Mouse (Mus musculus): ENCODE measurements around the gene 4933406M09Rik.

The 4933406M09Rik gene

DNA sequence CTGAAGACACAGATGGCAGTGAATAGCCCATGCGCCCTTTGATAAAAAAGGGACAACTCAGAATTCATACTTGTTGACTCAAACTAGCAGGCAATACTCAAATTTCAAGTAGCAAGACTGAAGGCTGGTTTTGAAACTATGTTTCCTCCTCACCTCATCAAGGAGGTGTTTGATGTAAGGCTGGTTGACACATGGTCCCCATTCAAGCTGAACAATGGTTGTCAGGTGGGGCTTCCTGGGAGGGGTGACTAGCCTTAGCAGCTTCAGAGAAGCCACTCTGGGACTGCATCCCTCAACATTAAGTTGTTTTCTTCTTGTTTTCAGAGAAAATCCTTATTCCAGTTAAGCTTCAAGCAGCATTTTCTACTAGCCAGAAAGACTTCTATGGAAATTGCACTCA, at the start of gene 4933406M09Rik:
Gene 4933406M09Rik, plus strand, starts transcription at position 275 of the 400 bp plus-strand sequence.
- DNase-seq = no peak

GRCm38 (mm10) chr1:134336958-134337710, 48.6 kb upstream of the 4933406M09Rik start:
- DNase-seq = no peak

GRCm38 (mm10) chr1:134339162-134339561, 46.6 kb upstream of the 4933406M09Rik start:
- no peak for DNase-seq

DNA sequence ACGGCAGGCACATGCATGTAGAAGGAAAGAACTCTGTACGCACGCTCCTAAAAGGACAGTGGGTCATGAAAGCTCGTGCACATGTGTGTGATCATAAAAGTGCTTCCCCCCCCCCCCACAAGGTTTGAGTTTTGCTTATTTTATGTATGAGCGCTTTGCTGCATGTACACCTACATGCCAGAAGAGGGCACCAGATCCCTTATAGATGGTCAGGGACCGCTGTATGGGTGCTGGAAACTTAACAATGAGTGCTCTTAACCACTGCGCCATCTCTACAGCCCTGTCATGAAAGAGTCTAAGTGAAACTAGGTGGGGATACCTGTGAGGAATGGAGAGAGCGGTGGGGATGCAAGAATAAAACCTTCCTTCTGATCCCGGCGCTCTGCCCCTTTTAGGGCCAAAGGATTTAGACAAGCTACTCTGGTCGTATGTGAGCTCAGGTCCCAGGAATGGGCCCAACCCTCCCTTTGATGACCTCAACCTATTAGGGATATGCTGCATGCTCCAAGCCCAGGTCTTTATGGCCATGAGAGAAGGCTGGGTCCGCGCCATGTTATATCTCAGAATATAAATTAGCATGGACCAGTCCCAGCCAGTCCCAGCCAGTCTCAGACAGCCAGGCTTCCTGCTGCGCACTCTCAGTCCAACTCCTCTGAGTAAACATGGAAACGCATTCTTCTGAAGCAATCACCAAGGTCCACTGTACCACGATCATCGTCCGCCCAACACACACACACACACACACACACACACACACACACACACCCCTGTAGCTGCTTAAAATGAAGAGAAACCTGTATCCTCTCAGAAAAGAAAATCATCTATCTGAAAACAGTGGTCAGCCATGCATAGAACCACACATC, 45.8 kb upstream of the 4933406M09Rik start:
- no peak for DNase-seq

GRCm38 (mm10) chr1:134341641-134342277, 44.0 kb upstream of the 4933406M09Rik start:
- DNase-seq = no peak

GRCm38 (mm10) chr1:134342278-134342664, 43.5 kb upstream of the 4933406M09Rik start:
- no peak for DNase-seq

DNA sequence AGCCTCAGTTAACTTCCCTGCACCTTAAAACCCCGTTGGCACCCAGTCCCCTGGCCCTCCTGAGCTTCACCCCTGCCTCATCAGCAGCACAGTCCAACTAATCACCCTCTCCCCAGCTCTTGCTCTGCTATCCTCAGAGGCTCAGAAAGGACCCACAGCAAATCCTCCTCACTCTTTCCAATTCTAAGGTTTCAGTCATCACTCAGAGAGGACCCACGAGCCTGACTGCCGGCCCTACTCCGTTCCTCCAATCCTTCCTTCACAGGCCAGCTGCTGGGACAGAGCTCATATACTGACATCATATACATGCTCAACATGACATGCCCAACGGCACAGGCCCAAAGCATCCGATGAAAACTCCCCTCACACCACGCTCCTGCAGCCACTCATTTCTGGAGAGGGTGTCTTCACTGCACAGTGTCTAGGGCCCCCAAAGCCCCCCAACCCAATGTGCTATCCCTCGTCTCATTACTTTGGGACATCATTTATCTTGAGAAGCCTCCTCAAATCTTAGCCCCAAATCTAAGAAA, 42.9 kb upstream of the 4933406M09Rik start:
- no peak for DNase-seq

GRCm38 (mm10) chr1:134343567-134343966, 42.2 kb upstream of the 4933406M09Rik start:
- DNase-seq = no peak

DNA sequence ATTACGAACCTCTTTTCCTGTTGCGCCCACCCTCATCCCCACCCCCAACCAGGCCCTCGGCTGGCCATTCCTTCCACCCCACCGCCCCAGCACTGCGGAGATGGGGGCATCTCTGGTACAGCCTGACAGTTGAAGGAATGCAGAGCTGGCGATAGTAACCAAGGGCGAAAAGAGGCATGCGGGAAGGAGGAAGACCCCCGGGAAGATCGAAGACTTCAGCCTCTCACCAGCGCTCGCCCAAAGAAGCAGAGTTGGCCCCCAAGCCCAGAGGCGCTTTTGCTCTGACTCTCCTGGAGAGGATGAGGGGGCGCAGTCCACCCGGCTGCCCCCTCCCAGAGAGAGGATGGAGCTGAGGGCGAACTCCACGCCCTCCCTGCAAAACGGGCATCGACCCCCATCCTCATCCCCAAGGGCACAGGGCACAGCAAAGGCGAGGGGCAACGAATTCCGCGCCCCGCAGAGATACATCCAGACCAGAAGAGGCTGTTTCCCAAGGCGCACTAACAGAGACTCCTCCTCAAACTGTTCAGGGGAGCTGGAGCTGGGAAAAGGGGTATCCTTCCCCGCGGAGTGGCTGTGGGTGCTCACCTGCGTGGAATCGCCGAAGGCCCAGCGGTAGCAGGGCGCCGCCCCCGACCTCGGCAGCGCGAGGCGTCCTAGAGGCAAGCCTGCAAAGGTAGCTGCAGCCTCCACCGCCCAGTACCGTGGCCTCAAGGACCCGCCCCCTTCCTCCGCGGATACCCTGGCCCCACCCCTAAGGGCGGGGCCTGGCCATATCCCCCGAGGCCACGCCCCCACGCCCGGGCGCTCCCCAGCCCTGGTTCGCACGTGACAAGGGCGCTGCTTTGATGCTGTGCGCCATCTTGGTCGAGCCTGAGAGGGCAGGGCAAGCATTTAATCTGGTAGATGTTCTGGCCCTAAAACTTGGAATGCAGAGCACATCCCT, 41.5 kb upstream of the 4933406M09Rik start:
- peak; percentile 57 to 86 for DNase-seq

- DNase-seq = no peak
Observed at GRCm38 (mm10) chr1:134345075-134345474, 40.7 kb upstream of the 4933406M09Rik start.

DNA sequence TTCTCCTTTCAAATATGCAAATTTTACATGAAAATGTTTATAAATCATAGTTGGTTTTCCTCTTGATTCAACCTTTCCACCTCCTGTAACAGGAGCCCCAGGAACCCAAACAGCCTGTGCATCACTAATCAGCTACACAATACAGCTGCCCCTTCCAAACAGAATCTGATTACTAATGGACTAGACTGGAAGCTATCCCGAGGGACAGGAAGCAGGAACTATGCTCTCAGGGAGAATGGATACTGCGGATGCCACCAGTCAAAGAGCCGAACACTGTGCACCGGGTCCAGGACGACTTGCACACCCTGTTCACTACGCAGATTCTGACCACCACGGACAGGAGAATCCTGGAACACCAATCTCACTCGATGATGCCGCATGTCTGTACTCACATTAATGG, 37.9 kb upstream of the 4933406M09Rik start:
- no peak for DNase-seq

- peak; percentile 52 to 61 for DNase-seq
Observed at GRCm38 (mm10) chr1:134353326-134353725, 32.4 kb upstream of the 4933406M09Rik start.

GRCm38 (mm10) chr1:134357461-134357860, 28.3 kb upstream of the 4933406M09Rik start:
- DNase-seq = peak; percentile 31 to 44

- DNase-seq = no peak
Observed at GRCm38 (mm10) chr1:134360656-134361055, 25.1 kb upstream of the 4933406M09Rik start.

GRCm38 (mm10) chr1:134361195-134361856, 24.4 kb upstream of the 4933406M09Rik start:
- peak; percentile 2 to 16 for DNase-seq

- DNase-seq = peak; percentile 97 to 99
Observed at GRCm38 (mm10) chr1:134361857-134362212, 23.9 kb upstream of the 4933406M09Rik start, which contains the start of gene Tmem183a. Tmem183a (minus strand) TSS chr1:134361979.

DNA sequence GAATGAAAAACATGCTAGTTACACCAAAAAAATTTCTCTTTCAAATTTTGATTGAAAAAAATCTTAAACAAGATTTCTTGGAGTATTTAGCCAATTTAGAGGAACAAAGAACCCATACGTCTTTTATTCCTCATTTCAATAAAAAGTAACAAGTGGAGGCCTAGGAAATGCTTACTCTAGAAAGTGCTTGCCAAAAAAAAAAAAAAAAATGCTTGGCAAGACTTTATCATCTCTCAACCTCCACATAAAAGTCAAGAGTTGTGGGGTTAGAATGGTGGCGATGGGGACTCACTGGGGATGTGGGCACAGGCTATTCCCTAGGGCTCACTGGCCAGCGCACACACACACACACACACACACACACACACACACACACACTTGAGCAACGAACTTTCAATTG, 22.5 kb upstream of the 4933406M09Rik start:
- no peak for DNase-seq

DNA sequence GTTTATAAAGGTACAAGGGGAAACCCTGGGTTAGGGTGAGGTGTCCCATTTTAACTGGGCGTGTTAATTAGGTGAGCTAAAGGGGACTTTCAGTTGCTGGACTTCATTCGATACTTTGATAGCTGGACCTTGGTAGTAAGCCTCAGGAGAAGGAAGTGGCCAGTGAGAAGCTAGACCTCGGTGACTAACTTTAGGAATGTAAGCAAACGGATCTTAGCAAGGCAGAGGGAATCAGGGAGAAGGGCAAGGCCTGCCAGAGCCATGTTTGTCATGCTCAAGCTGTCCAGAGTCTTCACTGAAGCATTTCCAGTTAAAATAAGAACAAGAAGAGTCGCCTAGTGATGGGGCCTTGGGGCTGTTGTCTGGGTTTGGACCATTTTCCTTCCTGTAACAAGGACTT, 20.2 kb upstream of the 4933406M09Rik start:
- DNase-seq = no peak

GRCm38 (mm10) chr1:134368777-134369337, 16.9 kb upstream of the 4933406M09Rik start:
- peak; percentile 66 to 88 for DNase-seq

DNA sequence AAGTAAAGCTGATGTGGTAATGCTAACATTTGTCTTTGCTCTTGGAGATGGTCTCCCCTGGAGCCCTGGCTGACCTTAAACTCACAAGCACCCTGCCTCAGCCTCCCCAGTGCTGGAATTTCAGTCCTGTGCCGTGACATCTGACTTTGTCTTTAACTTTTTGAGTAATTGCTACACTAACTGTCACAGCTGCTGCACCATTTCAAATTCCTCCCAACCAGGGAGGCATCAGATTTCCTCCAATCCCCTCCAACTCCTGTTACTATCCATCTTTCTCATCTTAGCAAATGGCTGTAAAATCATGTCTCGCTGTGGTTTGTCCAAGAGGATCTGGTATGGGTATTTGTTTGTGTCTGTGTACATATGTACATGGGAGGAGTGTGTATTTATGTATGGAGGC, 11.6 kb upstream of the 4933406M09Rik start:
- DNase-seq = no peak

DNA sequence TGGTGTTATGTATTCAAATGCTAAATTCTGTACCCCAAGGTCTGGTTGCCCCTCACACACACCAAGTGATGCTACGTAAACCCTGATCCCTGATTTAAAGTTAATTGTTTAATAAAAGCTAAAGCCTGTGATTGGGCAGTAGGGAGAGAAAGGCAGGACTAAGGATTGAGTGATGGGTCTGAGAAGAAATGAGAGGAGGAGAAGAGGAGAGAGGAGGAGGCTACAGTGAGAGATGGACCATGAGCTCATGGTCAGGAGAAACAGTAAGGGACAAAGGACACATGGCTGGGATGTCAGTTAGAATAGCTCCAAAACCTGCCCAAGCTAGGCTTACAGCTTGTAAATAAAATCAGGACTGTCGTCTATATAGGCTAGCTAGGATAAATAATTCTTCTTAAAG, 4.7 kb upstream of the 4933406M09Rik start:
- no peak for DNase-seq
